Mouse (Mus musculus) fibroblast of lung, adult 2 months (primary cell): ENCODE measurements around the gene Zdhhc22.

Experiments
- DNase-seq: peaks from one replicate; pipeline ENCODE4 v3.0.0-alpha.2; 2011; ENCODE audit warnings: low read depth

The Zdhhc22 gene

GRCm38 (mm10) chr12:86995931-86996330 is 5.7 kb upstream of the Zdhhc22 start:
- DNase-seq = no peak

GRCm38 (mm10) chr12:86994776-86995175 is 4.5 kb upstream of the Zdhhc22 start:
- DNase-seq = no peak

- no peak for DNase-seq
These were observed 3.9 kb upstream of the Zdhhc22 start for GRCm38 (mm10) chr12:86994166-86994565.

GRCm38 (mm10) chr12:86990755-86991110 is 503 bp upstream of the Zdhhc22 start:
- DNase-seq = no peak

DNA sequence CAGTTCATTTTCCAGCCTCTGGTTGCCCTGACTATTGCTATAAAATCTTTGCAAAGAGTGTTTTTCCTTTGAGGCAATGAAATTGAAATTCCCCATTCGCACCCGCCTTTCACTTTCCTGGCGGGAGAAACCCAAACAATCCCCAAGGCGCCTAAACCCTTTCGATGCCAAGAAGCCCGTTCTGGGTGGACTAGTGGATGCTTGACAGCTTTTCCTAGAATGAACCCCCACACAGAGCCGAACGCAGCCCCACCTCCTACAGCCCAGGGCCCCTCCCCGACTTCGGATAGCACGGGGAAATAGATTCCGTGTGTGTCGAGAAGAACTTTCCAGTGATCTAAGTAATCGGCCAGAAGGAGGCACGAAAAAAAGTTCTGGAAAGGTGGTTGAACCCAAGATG is 852 bp downstream of the Zdhhc22 start:
- DNase-seq = no peak

DNA sequence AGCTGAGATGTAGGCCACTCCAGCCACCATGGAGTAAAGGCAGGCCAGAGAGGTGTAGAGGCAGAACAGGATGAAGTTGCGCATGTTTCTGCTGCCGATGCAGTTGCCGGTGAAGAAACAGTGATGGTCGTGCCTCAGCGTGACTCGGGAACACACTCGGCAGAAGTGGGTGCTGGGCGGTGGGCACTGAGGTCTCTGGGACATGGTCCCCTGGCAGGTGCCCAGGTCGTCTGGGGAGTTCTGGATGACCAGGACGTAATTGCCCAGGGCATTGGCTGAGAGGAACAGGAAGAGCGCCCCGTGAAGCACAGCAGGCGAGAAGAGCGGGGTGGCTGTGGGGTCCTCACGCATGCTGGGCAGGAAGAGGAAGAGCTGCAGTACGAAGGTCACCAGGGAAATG is 2.0 kb downstream of the Zdhhc22 start:
- no peak for DNase-seq

- DNase-seq = no peak
These were observed 3.7 kb downstream of the Zdhhc22 start for GRCm38 (mm10) chr12:86986562-86986961.

GRCm38 (mm10) chr12:86984194-86984555 is 6.1 kb downstream of the Zdhhc22 start:
- DNase-seq = no peak

DNA sequence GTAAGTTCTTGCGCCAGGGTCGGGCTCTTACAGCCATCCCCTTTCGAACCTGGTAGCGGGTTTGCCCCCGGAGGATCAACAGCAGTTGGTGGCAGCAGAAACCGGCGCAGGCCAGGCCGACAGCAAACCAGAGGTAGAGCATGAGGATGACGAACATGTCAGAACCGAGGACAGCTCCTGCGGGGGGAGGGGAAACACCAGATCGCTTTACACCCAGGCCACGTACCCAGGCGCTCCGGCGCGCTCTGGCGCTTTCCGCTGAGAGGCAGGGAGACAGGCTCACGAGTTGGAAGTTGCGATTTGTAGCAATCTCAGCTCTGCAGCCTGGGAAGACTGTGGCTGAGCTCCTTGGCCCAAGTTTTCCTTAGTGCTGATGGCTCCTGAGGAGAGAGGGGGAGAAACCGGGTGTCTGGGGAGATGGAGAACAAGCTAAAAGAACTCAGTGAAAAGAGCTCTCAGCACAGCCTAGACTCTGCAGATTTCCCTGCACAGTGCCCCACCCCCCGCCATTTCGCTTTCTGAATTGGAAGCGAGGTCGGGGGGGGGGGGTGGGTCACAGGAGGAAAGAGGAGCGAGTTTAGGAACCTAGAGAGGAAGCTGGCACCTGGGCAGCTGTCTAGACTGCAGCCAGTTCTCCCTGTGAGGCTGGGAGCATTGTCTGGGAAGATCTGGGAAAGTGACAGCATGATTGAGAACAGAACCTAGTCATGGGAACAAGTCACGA is 6.6 kb downstream of the Zdhhc22 start:
- no peak for DNase-seq

DNA sequence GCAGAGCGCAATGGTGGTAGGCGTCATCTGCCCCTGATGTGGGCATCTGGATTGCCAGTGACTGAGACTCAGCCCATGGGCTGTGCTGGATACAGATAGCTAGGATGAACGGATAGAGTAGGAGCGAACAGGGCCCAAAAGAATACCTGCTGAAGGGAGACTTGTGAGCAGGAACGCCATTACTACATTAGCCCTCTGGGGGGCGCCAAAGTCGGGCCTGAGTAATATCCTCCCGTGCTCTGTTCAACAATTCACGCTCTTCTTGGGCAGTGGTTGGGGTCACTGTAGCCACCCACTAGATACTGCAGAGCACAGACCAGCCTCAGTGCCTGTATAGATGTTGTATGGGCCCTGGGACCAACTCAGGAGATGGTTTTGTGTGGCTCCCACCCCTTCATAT is 9.1 kb downstream of the Zdhhc22 start:
- DNase-seq = no peak

- DNase-seq = no peak
These were observed 12.4 kb downstream of the Zdhhc22 start for GRCm38 (mm10) chr12:86977833-86978232.

- DNase-seq = no peak
These were observed 13.6 kb downstream of the Zdhhc22 start for GRCm38 (mm10) chr12:86976511-86977168.

- DNase-seq = no peak
These were observed 14.5 kb downstream of the Zdhhc22 start for GRCm38 (mm10) chr12:86975761-86976160.

GRCm38 (mm10) chr12:86974387-86975288 is 15.6 kb downstream of the Zdhhc22 start:
- DNase-seq = no peak

GRCm38 (mm10) chr12:86973706-86974105 is 16.5 kb downstream of the Zdhhc22 start:
- no peak for DNase-seq

GRCm38 (mm10) chr12:86973216-86973615 is 17.0 kb downstream of the Zdhhc22 start:
- peak; percentile 14 for DNase-seq

- DNase-seq = no peak
These were observed 19.1 kb downstream of the Zdhhc22 start for GRCm38 (mm10) chr12:86971089-86971488.

DNA sequence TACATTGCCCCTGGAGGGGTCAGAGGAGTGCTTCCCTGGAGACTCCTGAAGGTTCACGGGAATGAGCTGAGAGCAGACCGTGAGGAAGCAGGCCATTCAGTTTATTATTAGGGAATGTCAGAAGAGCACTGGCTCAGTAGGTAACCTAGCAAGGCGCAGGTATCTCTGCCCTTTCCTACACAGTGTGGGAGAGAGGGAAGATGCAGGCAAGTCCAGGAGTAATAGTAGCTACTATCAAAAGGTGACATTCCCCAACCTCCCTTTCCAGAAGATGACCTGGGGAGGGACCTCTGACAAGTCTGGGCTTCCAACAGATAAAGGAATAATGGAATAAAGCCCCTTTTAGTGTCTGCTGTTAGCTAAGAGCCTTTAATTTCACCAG is 21.0 kb downstream of the Zdhhc22 start:
- DNase-seq = no peak

- DNase-seq = no peak
These were observed 21.6 kb downstream of the Zdhhc22 start for GRCm38 (mm10) chr12:86968468-86969219.

- no peak for DNase-seq
These were observed 24.9 kb downstream of the Zdhhc22 start for GRCm38 (mm10) chr12:86965237-86965799.

DNA sequence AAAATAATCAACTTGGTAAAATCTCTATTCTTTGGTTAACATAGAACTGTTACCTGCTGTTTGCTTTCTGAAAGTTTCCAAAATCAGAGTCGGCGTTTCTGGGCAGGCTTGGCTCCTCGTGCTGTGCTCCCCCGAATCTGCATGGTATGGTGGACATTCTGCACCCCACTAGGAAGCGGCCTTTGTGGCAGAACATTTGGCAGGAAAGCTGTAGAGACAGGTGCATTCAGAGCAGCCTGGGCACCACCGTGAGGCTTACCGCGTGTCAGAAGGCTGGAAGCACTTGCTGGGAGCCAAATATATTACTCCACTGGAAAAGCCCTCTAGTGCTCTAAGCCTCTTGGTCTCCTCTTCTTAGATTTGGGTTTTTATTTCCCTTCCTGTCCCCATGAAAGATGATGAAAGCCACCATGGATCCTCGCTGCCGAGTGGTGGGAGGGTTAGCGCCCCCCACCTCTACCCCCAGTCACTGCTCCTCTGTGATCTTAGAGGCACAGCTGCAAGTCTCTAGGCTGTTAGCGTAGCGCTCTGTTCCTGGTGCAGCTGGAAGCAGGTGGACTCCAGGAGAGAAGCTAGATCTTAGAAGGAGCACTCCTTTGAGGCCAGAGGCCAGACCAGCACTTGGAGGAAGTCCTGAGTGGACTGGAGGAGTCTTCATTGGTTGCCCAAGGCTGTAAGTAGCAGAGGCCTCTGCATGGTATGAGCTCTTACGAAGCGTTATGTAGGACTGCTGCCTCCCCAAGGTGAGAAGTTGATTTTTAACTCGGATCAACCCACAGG is 25.8 kb downstream of the Zdhhc22 start:
- DNase-seq = no peak
